Mouse (Mus musculus) small intestine, adult 2 months (tissue): ENCODE results near the gene Sema3e.

Experiments
- CTCF ChIP-seq: fragments of 200-500 bp; IDR thresholded peaks from 2 replicates; pipeline ENCODE4 v1.5.1; 2012; ENCODE audit warnings: low read depth, mild to moderate bottlenecking, control low read depth, inconsistent platforms, low read length, moderate library complexity, mixed read lengths; ENCODE audit not compliant: insufficient replicate concordance, insufficient read length; ENCODE audit errors: extremely low read depth
- POLR2A ChIP-seq: fragments of 200-500 bp; IDR thresholded peaks from 2 replicates; pipeline ENCODE4 v1.6.1; 2012; ENCODE audit warnings: low read depth, mild to moderate bottlenecking, control low read depth, inconsistent platforms, low read length, moderate library complexity

- TF ChIP-seq POLR2A (no peak), CTCF (no peak)
Observed at GRCm38 (mm10) chr5:14025205-14026124, at the start of gene Sema3e.
